Mouse (Mus musculus): ENCODE measurements around the gene Ms4a4a.

DNA sequence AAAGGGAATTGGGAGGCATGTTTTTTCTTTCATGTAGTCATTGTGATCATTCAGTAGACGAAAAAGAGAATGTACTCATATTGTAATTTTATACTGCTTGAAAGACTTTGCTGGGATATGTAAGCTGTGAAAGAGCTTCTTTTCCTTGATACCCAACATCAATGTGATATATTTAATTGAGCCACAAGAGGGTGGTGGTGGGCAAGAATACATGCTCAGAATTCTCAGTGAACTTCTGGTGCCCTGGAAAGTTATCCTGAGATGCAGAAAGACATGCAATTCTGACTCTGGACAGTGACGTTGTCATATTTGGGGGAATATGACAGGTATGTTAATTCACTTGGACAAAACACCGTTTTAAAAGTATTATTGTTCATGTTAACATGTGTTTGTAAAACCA, 15.2 kb upstream of the Ms4a4a start:
- TF ChIP-seq CTCF (IDR thresholded peaks at IDR 0.05; ENCODE audit: low read depth) (no peak), EP300 (IDR thresholded peaks at IDR 0.05; ENCODE audit: low read depth) (no peak)

Measured in liver, embryonic 14.5 days (tissue).